Mouse (Mus musculus) heart, embryonic 16.5 days (tissue): ENCODE measurements around the gene Avil. TPM values are rescaled to one million over a fixed set of nuclear protein-coding genes. Genes with fewer than 3 reads are reported as not detected.

ENCODE experiments used
- ATAC-seq: fragments of 200-750 bp; cut with Nextera tagmentation; replicated peaks from 2 replicates; pipeline ENCODE4 v1.8.0; 2017; ENCODE audit warnings: moderate number of reproducible peaks; ENCODE audit not compliant: insufficient read depth, low FRiP score; ENCODE audit errors: extremely low read depth
- H3K27ac ChIP-seq: fragments of 300-500 bp; sonication (generic); 2 replicates; pipeline ENCODE4 v1.5.1; 2014; ENCODE audit warnings: mild to moderate bottlenecking, low read length, control low read depth, moderate library complexity
- H3K27me3 ChIP-seq: fragments of 300-500 bp; sonication (generic); 2 replicates; pipeline ENCODE4 v1.6.1; 2014; ENCODE audit warnings: low read length, mixed read lengths; ENCODE audit not compliant: control insufficient read depth, insufficient read depth
- H3K36me3 ChIP-seq: fragments of 300-500 bp; sonication (generic); 2 replicates; pipeline ENCODE4 v1.6.1; 2014; ENCODE audit not compliant: control insufficient read depth, insufficient read depth
- H3K4me1 ChIP-seq: fragments of 300-500 bp; sonication (generic); 2 replicates; pipeline ENCODE4 v1.6.1; 2014; ENCODE audit warnings: low read length, mixed read lengths; ENCODE audit not compliant: control insufficient read depth, insufficient read depth
- H3K4me2 ChIP-seq: fragments of 300-500 bp; sonication (generic); 2 replicates; pipeline ENCODE4 v1.6.1; 2014; ENCODE audit warnings: low read depth, mild to moderate bottlenecking, control low read depth, low read length
- H3K4me3 ChIP-seq: fragments of 300-500 bp; sonication (generic); 2 replicates; pipeline ENCODE4 v1.5.1; 2014; ENCODE audit warnings: mild to moderate bottlenecking, control low read depth, low read length
- H3K9ac ChIP-seq: fragments of 300-500 bp; sonication (generic); 2 replicates; pipeline ENCODE4 v1.6.1; 2014; ENCODE audit warnings: low read length, control low read depth
- H3K9me3 ChIP-seq: fragments of 300-500 bp; sonication (generic); replicated peaks from 2 replicates; pipeline ENCODE4 v1.6.1; 2016; ENCODE audit warnings: low read length; ENCODE audit not compliant: control insufficient read depth
- WGBS: fragments of 180-500 bp; shearing (Covaris S2); extraction: QIAGEN DNeasy Blood & Tissue Kit; methylation state at CpG from one replicate; pipeline ENCODE4 v1.1.7; 2014; 5-methylcytosine and 5-hydroxymethylcytosine counted together
- polyA plus RNA-seq: library from polyadenylated mRNA; unstranded; fragments of >200 nt; fragmentation: Nextera tagmentation; extraction: Ambion mirVana; gene quantifications from 2 replicates; pipeline ENCODE4 v1.2.1, GENCODE M21; 2015

Avil gene
- polyA plus RNA-seq, 1 experiment from 2014 or later: 0.84 TPM

GRCm38 (mm10) chr10:126985579-126985978 lies 14.9 kb upstream of the Avil start:
- Histone ChIP-seq H3K36me3 (no peaks in the 10 kb centered on the region), H3K9ac (peak overlapping the region; percentile 35; the same call in 1 of the 2 replicates), H3K27ac (peak overlapping the region; percentile 92), H3K4me3 (no peak overlapping the region), H3K4me1 (peaks cover 91% of the 10 kb centered on the region), H3K27me3 (no peaks in the 10 kb centered on the region), H3K4me2 (peak overlapping the region; percentile 29; the same call in 1 of the 2 replicates), H3K9me3 (no peaks in the 10 kb centered on the region)
- no peak for ATAC-seq
- 87% methylated on average over 9 of the region's 9 CpGs for WGBS

- H3K9ac ChIP-seq: peak overlapping the region; percentile 35
- peak overlapping the region; percentile 92 for H3K27ac ChIP-seq
- peaks cover 87% of the 10 kb centered on the region for H3K4me1 ChIP-seq
- H3K9me3 ChIP-seq: no peaks in the 10 kb centered on the region
- peaks cover 3% of the 10 kb centered on the region; the same call in 1 of the 2 replicates for H3K36me3 ChIP-seq
- no peaks in the 10 kb centered on the region for H3K27me3 ChIP-seq
- ATAC-seq: peak; percentile 82
- 19% methylated on average over 4 of the region's 4 CpGs for WGBS
- H3K4me2 ChIP-seq: peak overlapping the region; percentile 39
- peak overlapping the region; percentile 17 for H3K4me3 ChIP-seq
Observed at GRCm38 (mm10) chr10:126986541-126986961, 14.0 kb upstream of the Avil start.

- Histone ChIP-seq H3K36me3 (peaks cover 10% of the 10 kb centered on the region), H3K4me3 (peak overlapping the region; percentile 17), H3K4me1 (peaks cover 78% of the 10 kb centered on the region), H3K9ac (peak overlapping the region; percentile 53), H3K4me2 (peak overlapping the region; percentile 39), H3K27ac (peak overlapping the region; percentile 92), H3K27me3 (no peaks in the 10 kb centered on the region), H3K9me3 (no peaks in the 10 kb centered on the region)
- WGBS: 43% methylated on average over 8 of the region's 8 CpGs
- no peak for ATAC-seq
Observed at GRCm38 (mm10) chr10:126987183-126988118, 13.1 kb upstream of the Avil start.

- Histone ChIP-seq H3K4me3 (no peak overlapping the region), H3K36me3 (peaks cover 22% of the 10 kb centered on the region), H3K4me1 (peaks cover 66% of the 10 kb centered on the region), H3K4me2 (peak overlapping the region; percentile 13), H3K9ac (peak overlapping the region; percentile 53), H3K9me3 (no peaks in the 10 kb centered on the region), H3K27ac (peak overlapping the region; percentile 92), H3K27me3 (no peaks in the 10 kb centered on the region)
- WGBS: 24% methylated on average over 5 of the region's 5 CpGs
- ATAC-seq: no peak
Observed at GRCm38 (mm10) chr10:126988513-126989165, 11.9 kb upstream of the Avil start.

- Histone ChIP-seq H3K36me3 (peaks cover 38% of the 10 kb centered on the region), H3K27me3 (no peaks in the 10 kb centered on the region), H3K4me3 (no peak overlapping the region), H3K27ac (peak overlapping the region; percentile 35), H3K9ac (peak overlapping the region; percentile 15; the same call in 1 of the 2 replicates), H3K4me1 (peaks cover 48% of the 10 kb centered on the region), H3K4me2 (peak overlapping the region; percentile 23; the same call in 1 of the 2 replicates), H3K9me3 (no peaks in the 10 kb centered on the region)
- 37% methylated on average over 7 of the region's 7 CpGs for WGBS
- ATAC-seq: peak; percentile 71
Observed at GRCm38 (mm10) chr10:126990313-126991056, 10.0 kb upstream of the Avil start.

GRCm38 (mm10) chr10:126991676-126992075 lies 8.8 kb upstream of the Avil start:
- Histone ChIP-seq H3K36me3 (peaks cover 40% of the 10 kb centered on the region), H3K4me2 (no peak overlapping the region), H3K4me1 (peaks cover 36% of the 10 kb centered on the region), H3K4me3 (no peak overlapping the region), H3K27me3 (no peaks in the 10 kb centered on the region), H3K9me3 (no peaks in the 10 kb centered on the region), H3K9ac (no peak overlapping the region), H3K27ac (no peak overlapping the region)
- 61% methylated on average over 3 of the region's 3 CpGs for WGBS
- ATAC-seq: no peak

GRCm38 (mm10) chr10:126993621-126994020 lies 6.9 kb upstream of the Avil start:
- H3K36me3 ChIP-seq: peaks cover 54% of the 10 kb centered on the region
- WGBS: 81% methylated on average over 3 of the region's 3 CpGs
- H3K27ac ChIP-seq: no peak overlapping the region
- no peak overlapping the region for H3K9ac ChIP-seq
- H3K4me3 ChIP-seq: no peak overlapping the region
- H3K4me1 ChIP-seq: peaks cover 16% of the 10 kb centered on the region
- no peak overlapping the region for H3K4me2 ChIP-seq
- no peaks in the 10 kb centered on the region for H3K9me3 ChIP-seq
- H3K27me3 ChIP-seq: no peaks in the 10 kb centered on the region
- no peak for ATAC-seq

- WGBS: 58% methylated on average over 13 of the region's 13 CpGs
- Histone ChIP-seq H3K27ac (no peak overlapping the region), H3K4me3 (no peak overlapping the region), H3K36me3 (peaks cover 48% of the 10 kb centered on the region), H3K4me1 (no peaks in the 10 kb centered on the region), H3K27me3 (no peaks in the 10 kb centered on the region), H3K4me2 (no peak overlapping the region), H3K9me3 (no peaks in the 10 kb centered on the region), H3K9ac (no peak overlapping the region)
- no peak for ATAC-seq
Observed at GRCm38 (mm10) chr10:126997340-126998113, 3.0 kb upstream of the Avil start.
